Comparison of ENCODE assay signal across 8 mouse cellular contexts in the genomic region with DNA sequence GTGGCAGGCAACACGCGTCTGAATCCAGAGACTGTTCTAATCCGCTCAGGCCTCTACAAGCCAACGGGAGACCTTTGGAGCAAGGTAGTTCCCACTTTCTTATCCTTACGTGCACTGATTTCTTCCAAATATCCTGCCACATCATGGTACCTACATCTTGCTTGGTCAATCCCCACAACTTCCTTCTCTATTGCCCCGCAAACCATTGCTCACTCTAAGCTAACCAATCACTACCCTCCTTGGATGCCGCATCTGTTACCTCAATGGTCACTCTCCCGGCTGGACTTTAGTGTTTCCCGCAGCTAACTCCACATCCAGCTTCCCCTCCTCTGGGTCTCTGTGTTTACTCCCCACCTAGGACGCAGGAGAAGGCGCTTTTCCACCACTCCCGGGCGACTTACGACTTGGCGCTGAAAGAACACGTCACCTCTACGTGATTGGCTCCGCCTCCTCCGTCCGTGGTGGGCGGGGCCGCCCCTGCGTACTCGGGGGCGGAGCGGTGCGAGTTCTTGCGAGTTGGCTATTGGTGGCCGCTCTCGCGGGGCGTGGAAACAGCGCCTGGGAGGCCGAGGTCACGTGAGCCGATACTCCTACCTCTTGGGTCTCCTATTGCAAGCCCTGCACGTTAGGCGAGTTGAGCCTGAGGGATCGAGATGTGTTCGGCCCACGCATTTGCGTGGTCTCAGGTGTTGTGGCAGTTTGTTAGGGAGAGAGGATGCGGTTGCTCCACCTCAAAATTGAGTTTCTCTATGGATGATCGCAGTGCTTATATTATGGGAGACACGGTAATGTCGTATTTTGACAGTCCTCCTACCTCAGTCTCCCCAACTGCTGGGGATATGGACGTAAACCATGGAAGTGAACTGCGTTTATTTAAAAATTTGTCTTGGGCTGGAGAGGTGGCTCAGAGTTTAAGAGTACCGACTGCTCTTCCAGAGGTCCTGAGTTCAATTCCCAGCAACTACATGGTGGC. TPM values are rescaled to one million over a fixed set of nuclear protein-coding genes. Genes with fewer than 3 reads are reported as not detected.
DNase-seq lines count a peak whose midpoint lies in the region; ATAC-seq and TF ChIP-seq lines count a peak whose summit lies in the region.

TSS of gene Dhdds (minus strand) at position 453 of the 973 bp plus-strand sequence.

- H3K27me3 ChIP-seq in MEL (ENCODE audit: control insufficient read depth in 1 of 2, insufficient read depth in 2 of 2, low read length in 2 of 2), result no peaks in the 10 kb centered on the region
- no peaks in the 10 kb centered on the region for H3K27me3 ChIP-seq in cerebellum, adult 2 months (ENCODE audit: control insufficient read depth, insufficient read depth, low read length)
- H3K27me3 ChIP-seq in forebrain, postnatal 0 days (ENCODE audit: insufficient read depth, low read length), result no peaks in the 10 kb centered on the region
- no peaks in the 10 kb centered on the region for H3K27me3 ChIP-seq in lung, embryonic 15.5 days

- peak within 1 kb of the TSS; percentile 13; the same call in 1 of the 2 replicates for H3K27ac ChIP-seq in MEL (ENCODE audit: control insufficient read depth, low read depth, low read length)
- peak within 1 kb of the TSS; percentile 52; the same call in 1 of the 2 replicates for H3K27ac ChIP-seq in cerebellum, adult 2 months (ENCODE audit: insufficient read depth, low read length)
- peak within 1 kb of the TSS; percentile 57; the same call in 1 of the 2 replicates for H3K27ac ChIP-seq in forebrain, postnatal 0 days (ENCODE audit: low read depth, low read length)
- no peak within 1 kb of the TSS for H3K27ac ChIP-seq in lung, embryonic 15.5 days

- H3K9ac ChIP-seq in MEL (ENCODE audit: control insufficient read depth, low read depth, low read length, poor library complexity, severe bottlenecking), result peak within 1 kb of the TSS; percentile 73
- peak within 1 kb of the TSS; percentile 66 for H3K9ac ChIP-seq in forebrain, postnatal 0 days
- peak within 1 kb of the TSS; percentile 76 for H3K9ac ChIP-seq in lung, embryonic 15.5 days

- DNase-seq in MEL (ENCODE audit: low read depth, low spot score), result peak; percentile 98
- DNase-seq in cerebellum, adult 2 months, result peak; percentile 96 to 97
- DNase-seq in forebrain, postnatal 0 days, result peak; percentile 99
- peak; percentile 96 for DNase-seq in heart, postnatal 4 days
- DNase-seq in layer of hippocampus, adult 8-10 months (ENCODE audit: low spot score in 2 of 2), result peak; percentile 94 to 95
- DNase-seq in ovary, adult 18-20 months (ENCODE audit: low spot score), result peak; percentile 90
- peak; percentile 98 for DNase-seq in thymus, postnatal 0 days (ENCODE audit: low spot score)

- TF ChIP-seq RAD21 in MEL (IDR thresholded peaks at IDR 0.05; ENCODE audit: low read depth, low read length), result no peak

- H3K4me1 ChIP-seq in MEL (ENCODE audit: control insufficient read depth in 1 of 2, insufficient read depth in 2 of 2, low read length in 2 of 2), result peaks cover 0 to 18% of the 10 kb centered on the region in 2 experiments; a peak in 2 of 4 replicates
- no peaks in the 10 kb centered on the region for H3K4me1 ChIP-seq in cerebellum, adult 2 months (ENCODE audit: control insufficient read depth, insufficient read depth, low read length)
- no peaks in the 10 kb centered on the region for H3K4me1 ChIP-seq in forebrain, postnatal 0 days (ENCODE audit: insufficient read depth)
- peaks cover 15% of the 10 kb centered on the region for H3K4me1 ChIP-seq in lung, embryonic 15.5 days

- no peak for TF ChIP-seq EP300 in MEL (IDR thresholded peaks at IDR 0.05; ENCODE audit: low read depth in 1 of 2, low read length in 2 of 2)

- WGBS in cerebellum, adult 2 months, result under 1% methylated on average over 49 of the region's 49 CpGs
- 1% methylated on average over 49 of the region's 49 CpGs for WGBS in forebrain, postnatal 0 days
- 1% methylated on average over 49 of the region's 49 CpGs for WGBS in lung, embryonic 15.5 days

- H3K4me2 ChIP-seq in forebrain, postnatal 0 days (ENCODE audit: low read depth), result peak within 1 kb of the TSS; percentile 84
- peak within 1 kb of the TSS; percentile 79 for H3K4me2 ChIP-seq in lung, embryonic 15.5 days

- peaks cover 3 to 7% of the 10 kb centered on the region in 2 experiments for H3K36me3 ChIP-seq in MEL (ENCODE audit: control insufficient read depth in 1 of 2, insufficient read depth in 2 of 2, low read length in 2 of 2)
- H3K36me3 ChIP-seq in forebrain, postnatal 0 days (ENCODE audit: insufficient read depth), result peaks cover 5% of the 10 kb centered on the region; the same call in 1 of the 2 replicates
- peaks cover 11% of the 10 kb centered on the region; the same call in 1 of the 2 replicates for H3K36me3 ChIP-seq in lung, embryonic 15.5 days

- ATAC-seq in forebrain, postnatal 0 days, result peak; percentile 98
- peak; percentile 98 for ATAC-seq in lung, embryonic 15.5 days (ENCODE audit: borderline replicate concordance, extremely low read depth, low FRiP score, low TSS enrichment)

- no peaks in the 10 kb centered on the region for H3K9me3 ChIP-seq in MEL (replicated peaks; ENCODE audit: insufficient read depth, low read length)
- no peaks in the 10 kb centered on the region for H3K9me3 ChIP-seq in forebrain, postnatal 0 days (ENCODE audit: low read length)
- no peaks in the 10 kb centered on the region for H3K9me3 ChIP-seq in lung, embryonic 15.5 days

- peak within 1 kb of the TSS; percentile 82 to 83 for H3K4me3 ChIP-seq in MEL (ENCODE audit: control insufficient read depth in 1 of 2, insufficient read depth in 1 of 2, low read depth in 2 of 2, low read length in 2 of 2)
- H3K4me3 ChIP-seq in cerebellum, adult 2 months (replicated peaks; ENCODE audit: insufficient read depth, low read depth, low read length), result peak within 1 kb of the TSS; percentile 94
- peak within 1 kb of the TSS; percentile 82 for H3K4me3 ChIP-seq in forebrain, postnatal 0 days (ENCODE audit: low read depth, low read length)
- H3K4me3 ChIP-seq in lung, embryonic 15.5 days, result peak within 1 kb of the TSS; percentile 82

- peak; percentile 72 to 89; a peak in 3 of 4 replicates for TF ChIP-seq POLR2A in MEL (IDR thresholded peaks at IDR 0.05; ENCODE audit: control insufficient read depth in 1 of 2, insufficient read depth in 1 of 2, low read depth in 1 of 2, low read length in 2 of 2, poor library complexity in 1 of 2)
- peak; percentile 95 for TF ChIP-seq POLR2A in cerebellum, adult 2 months (IDR thresholded peaks at IDR 0.05; ENCODE audit: borderline replicate concordance, insufficient read depth, low read length)

- TF ChIP-seq CTCF in MEL (IDR thresholded peaks at IDR 0.05 in 2 of 3, conservative IDR thresholded peaks at IDR 0.05 in 1 of 3; ENCODE audit: control insufficient read depth in 1 of 3, insufficient read depth in 1 of 3, low read depth in 2 of 3, low read length in 3 of 3, poor library complexity in 1 of 3, severe bottlenecking in 1 of 3), result no peak
- no peak for TF ChIP-seq CTCF in cerebellum, adult 2 months (IDR thresholded peaks at IDR 0.05; ENCODE audit: borderline replicate concordance, insufficient read depth, low read depth, low read length)
- TF ChIP-seq CTCF in forebrain, postnatal 0 days (IDR thresholded peaks at IDR 0.05; ENCODE audit: low read depth), result no peak

- peaks cover 3% of the 10 kb centered on the region for H3K79me2 ChIP-seq in MEL (ENCODE audit: control insufficient read depth, insufficient read depth, low read length, poor library complexity)

TF ChIP-seq in MEL, 35 proteins besides CTCF, POLR2A, EP300 and RAD21:
- TF ChIP-seq MEF2A (IDR thresholded peaks at IDR 0.05; ENCODE audit: extremely low read depth, insufficient replicate concordance, low read depth, low read length, poor library complexity, severe bottlenecking), result no peak
- 0 out of 2 replicates have a peak, but pooled peaks have one; percentile 22 for TF ChIP-seq ELF1 (IDR thresholded peaks at IDR 0.05; ENCODE audit: low read depth, low read length)
- peak; percentile 74 for TF ChIP-seq ZMIZ1 (IDR thresholded peaks at IDR 0.05; ENCODE audit: low read depth, low read length)
- peak; percentile 86 for TF ChIP-seq HCFC1 (IDR thresholded peaks at IDR 0.05; ENCODE audit: low read depth, low read length)
- peak; percentile 95 for TF ChIP-seq SIN3A (IDR thresholded peaks at IDR 0.05; ENCODE audit: low read length)
- no peak for TF ChIP-seq ZC3H11A (IDR thresholded peaks at IDR 0.05; ENCODE audit: low read depth, low read length)
- peak; percentile 86 for TF ChIP-seq NELFE (IDR thresholded peaks at IDR 0.05; ENCODE audit: low read depth, low read length)
- peak; percentile 47; the same call in 1 of the 2 replicates for TF ChIP-seq TCF12 (IDR thresholded peaks at IDR 0.05; ENCODE audit: low read depth, low read length)
- no peak for TF ChIP-seq GATA1 (IDR thresholded peaks at IDR 0.05; ENCODE audit: low read depth, low read length)
- TF ChIP-seq MAZ (IDR thresholded peaks at IDR 0.05; ENCODE audit: low read depth, low read length), result peak; percentile 44; the same call in 1 of the 2 replicates
- no peak for TF ChIP-seq BHLHE40 (IDR thresholded peaks at IDR 0.05; ENCODE audit: borderline replicate concordance, low read depth, low read length)
- TF ChIP-seq NRF1 (IDR thresholded peaks at IDR 0.05; ENCODE audit: insufficient read depth, low read depth, low read length, poor library complexity, severe bottlenecking), result 0 out of 2 replicates have a peak, but pooled peaks have one; percentile 15
- TF ChIP-seq E2F4 (IDR thresholded peaks at IDR 0.05; ENCODE audit: borderline replicate concordance, low read depth, low read length), result peak; percentile 34; the same call in 1 of the 2 replicates
- peak; percentile 35; the same call in 1 of the 2 replicates for TF ChIP-seq TBP (IDR thresholded peaks at IDR 0.05; ENCODE audit: low read depth, low read length)
- TF ChIP-seq MXI1 (IDR thresholded peaks at IDR 0.05; ENCODE audit: low read depth, low read length), result peak; percentile 90
- peak; percentile 87 for TF ChIP-seq POLR2AphosphoS2 (IDR thresholded peaks at IDR 0.05; ENCODE audit: low read length)

RNA-seq across cellular contexts. Expression of gene Dhdds, which starts in this region (rescaled TPM):
- total RNA-seq in MEL (2012; rRNA removed), result 15.9 and 19.0 TPM in 2 replicates
- 10 to 100 TPM in 1 of 2 experiments, not detected in 1; 37.7 TPM for polyA plus RNA-seq in MEL (2012; ENCODE audit: insufficient read depth in 1 of 2, insufficient read length in 2 of 2, low read depth in 1 of 2, low replicate concordance in 2 of 2, missing spikeins in 1 of 2)
- polyA plus RNA-seq in cerebellum, adult 2 months (2012; rRNA removed), result 75.8 and 76.6 TPM in 2 replicates
- 40.2 and 42.0 TPM in 2 replicates for total RNA-seq in forebrain, postnatal 0 days (2014; rRNA removed)
- polyA plus RNA-seq in forebrain, postnatal 0 days (2015; fragmentation: Nextera tagmentation; extraction: Ambion mirVana), result 39.8 and 43.5 TPM in 2 replicates
- total RNA-seq in heart, postnatal 4 days (2021), result 10 to 100 TPM; 39.1 to 40.7 TPM
- total RNA-seq in layer of hippocampus, adult 8-10 months (2022), result 10 to 100 TPM; 63.0 to 67.7 (median 66.5) TPM
- polyA plus RNA-seq in lung, embryonic 15.5 days (2015; fragmentation: Nextera tagmentation; extraction: Ambion mirVana), result 44.4 and 47.3 TPM in 2 replicates
- 26.2 and 29.8 TPM in 2 replicates for polyA plus RNA-seq in thymus, postnatal 0 days (2015; fragmentation: Nextera tagmentation; extraction: Ambion mirVana)
